Mouse (Mus musculus) bone marrow, adult 2 months (tissue): ENCODE measurements at regions not wholly inside any gene's neighbourhood (a gene's known extent, or its start where the extent isn't known, plus 50 kb on each side); places are given as distances from the start of the nearest gene placed in this dataset.

Experiments used
- CTCF ChIP-seq: fragments of 200-500 bp; IDR thresholded peaks from 2 replicates; pipeline ENCODE4 v1.5.1; 2011; ENCODE audit warnings: low read length, control low read depth; ENCODE audit not compliant: control insufficient read depth, insufficient read depth
- POLR2A ChIP-seq: fragments of 200-500 bp; IDR thresholded peaks from 2 replicates; pipeline ENCODE4 v1.6.1; 2011; ENCODE audit warnings: low read depth, mild to moderate bottlenecking, control low read depth, low read length, borderline replicate concordance; ENCODE audit not compliant: control insufficient read depth

DNA sequence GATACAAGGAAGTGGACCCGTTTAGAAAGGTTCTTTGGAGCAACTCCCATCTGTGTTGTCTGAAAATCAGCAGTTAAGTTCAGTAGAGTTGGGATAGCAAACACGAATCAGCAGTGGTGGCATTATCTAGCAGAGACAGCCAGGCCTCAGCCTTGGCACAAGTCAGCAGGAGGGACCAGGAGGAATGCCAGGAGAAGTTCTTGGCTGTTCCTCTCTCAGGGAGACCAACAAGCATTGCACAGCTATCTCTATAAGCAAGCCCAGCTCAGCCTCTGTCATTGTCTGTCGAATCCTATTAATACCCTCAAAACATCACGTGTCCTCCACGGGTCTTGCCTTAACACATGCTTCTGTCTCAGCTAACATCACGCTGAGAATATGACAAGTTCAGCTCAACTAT, 219.8 kb downstream of the Gm19935 start:
- TF ChIP-seq CTCF (no peak), POLR2A (no peak)
